Mouse (Mus musculus): ENCODE data around the gene Tex2.

DNA sequence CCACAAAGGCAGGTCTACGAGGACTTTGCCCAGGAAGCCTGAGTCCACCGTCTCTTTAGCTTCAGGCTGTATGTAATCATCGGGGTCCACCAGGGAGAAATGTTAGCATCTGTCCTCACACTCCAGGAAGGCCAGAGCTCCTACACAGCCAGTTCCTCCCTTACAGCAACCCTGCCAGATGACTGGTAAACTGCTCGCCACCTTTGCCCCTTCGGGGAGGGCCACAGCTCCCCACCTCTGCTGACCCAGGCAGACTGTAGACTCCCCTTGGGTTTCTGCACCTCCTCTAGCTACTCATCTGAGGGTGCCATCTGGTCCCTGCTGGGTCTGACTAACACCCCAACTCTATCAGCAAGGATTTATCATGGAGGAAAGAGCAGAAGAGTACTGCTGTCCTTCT lies 83.4 kb downstream of the Tex2 start:
- TF ChIP-seq CTCF (IDR thresholded peaks at IDR 0.05; ENCODE audit: insufficient read depth, low read length) = no peak
- no peak for TF ChIP-seq POLR2A (IDR thresholded peaks at IDR 0.05; ENCODE audit: borderline replicate concordance, extremely low read depth, low read depth, low read length)

Data from lung, adult 2 months (tissue).